Mouse (Mus musculus): ENCODE measurements around the gene Olfr883.

Olfr883 gene

GRCm38 (mm10) chr9:38025508-38025907 lies at the start of gene Olfr883:
Olfr883 (plus strand) TSS chr9:38025808.
- no peak for DNase-seq (ENCODE audit: low spot score in 2 of 2)

DNA sequence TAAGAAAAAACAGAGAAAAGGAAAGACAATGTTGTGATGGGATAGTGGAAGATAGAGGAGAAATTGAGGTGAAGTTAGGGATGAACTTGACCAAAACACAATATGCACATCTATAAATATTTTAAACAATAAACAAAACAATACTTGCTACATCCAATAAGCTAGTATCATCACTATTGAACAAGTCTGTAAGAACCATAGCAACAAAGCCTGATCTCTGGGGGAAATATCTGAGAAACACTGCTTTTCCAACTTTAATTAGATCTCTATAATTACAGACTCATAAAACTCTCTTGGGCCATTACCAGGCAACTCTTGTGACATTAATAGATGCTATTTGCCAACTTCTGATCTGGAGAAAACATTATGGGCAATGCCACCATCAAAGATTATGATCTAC lies 34.1 kb upstream of the Olfr883 start, which contains the start of gene Olfr881:
Gene Olfr881, plus strand, starts transcription at position 301 of the 400 bp plus-strand sequence.
- DNase-seq (ENCODE audit: low spot score in 2 of 2), result no peak

DNA sequence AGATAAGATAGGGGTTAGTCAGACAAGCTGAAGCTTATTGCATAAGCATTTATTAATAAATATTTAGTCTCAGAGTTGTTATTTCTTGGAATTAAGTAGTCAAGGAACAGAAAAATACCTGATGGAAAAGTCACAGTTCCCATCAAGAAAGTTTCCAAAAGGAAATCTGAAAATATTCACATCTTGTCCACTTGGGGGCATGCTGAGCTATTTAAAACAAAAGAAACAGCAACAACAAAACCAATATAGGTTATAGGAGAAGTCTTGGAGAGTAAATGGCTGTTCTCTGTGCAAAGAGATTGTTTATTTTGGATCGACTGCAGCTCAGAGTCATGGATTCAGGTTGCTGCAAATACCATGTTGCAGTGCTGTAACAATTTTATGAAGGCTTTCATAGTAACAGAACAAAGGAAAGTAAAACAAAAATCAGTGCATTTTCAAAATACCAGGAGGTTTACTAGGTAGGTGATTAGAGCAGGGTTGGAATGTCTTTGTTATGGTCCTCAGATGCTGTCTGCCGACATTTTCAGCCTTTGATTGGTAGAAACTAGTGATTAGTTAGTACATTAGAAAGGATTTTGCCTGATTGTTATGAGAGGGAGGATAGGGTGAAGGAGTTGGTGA lies 26.9 kb upstream of the Olfr883 start:
- no peak for DNase-seq (ENCODE audit: low spot score in 2 of 2)

DNA sequence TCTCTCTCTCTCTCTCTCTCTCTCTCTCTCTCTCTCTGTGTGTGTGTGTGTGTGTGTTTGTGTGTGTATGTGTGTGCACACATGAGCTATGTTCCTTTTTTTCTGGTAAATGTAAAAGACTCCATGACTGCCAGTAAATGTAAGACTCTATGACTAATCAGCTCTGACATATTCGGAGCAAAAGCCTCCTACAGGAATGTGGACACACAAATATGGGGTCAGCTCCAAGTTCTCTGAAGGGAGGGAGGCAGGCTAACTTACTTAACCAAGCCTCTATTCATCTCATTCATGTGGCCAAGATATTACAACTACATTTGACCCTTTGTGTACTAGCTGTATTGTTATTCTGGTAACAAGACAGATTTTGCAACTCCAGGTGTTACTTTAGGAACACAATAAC lies 25.6 kb upstream of the Olfr883 start:
- no peak for DNase-seq (ENCODE audit: low spot score in 2 of 2)

GRCm38 (mm10) chr9:38046255-38046654 lies 20.6 kb downstream of the Olfr883 start, which contains the start of gene Olfr884:
Olfr884 (plus strand) TSS chr9:38046555.
- no peak for DNase-seq (ENCODE audit: low spot score in 2 of 2)

GRCm38 (mm10) chr9:38061022-38061421 lies 35.4 kb downstream of the Olfr883 start, which contains the start of gene Olfr885:
Olfr885 (plus strand) TSS chr9:38061322.
- no peak for DNase-seq (ENCODE audit: low spot score in 2 of 2)

Data from spleen, postnatal 4 days (tissue).